Mouse (Mus musculus) megakaryocyte, embryonic 14.5 days (primary cell): ENCODE measurements around the gene Fto.

Experiments used
- FLI1 ChIP-seq: IDR thresholded peaks from 2 replicates; pipeline ENCODE4 v1.6.1; 2012; ENCODE audit warnings: low read length, inconsistent platforms, mixed read lengths
- GATA1 ChIP-seq: IDR thresholded peaks from 3 replicates; pipeline ENCODE4 v1.6.1; 2012; ENCODE audit warnings: mixed read lengths, low read length, inconsistent platforms, borderline replicate concordance

DNA sequence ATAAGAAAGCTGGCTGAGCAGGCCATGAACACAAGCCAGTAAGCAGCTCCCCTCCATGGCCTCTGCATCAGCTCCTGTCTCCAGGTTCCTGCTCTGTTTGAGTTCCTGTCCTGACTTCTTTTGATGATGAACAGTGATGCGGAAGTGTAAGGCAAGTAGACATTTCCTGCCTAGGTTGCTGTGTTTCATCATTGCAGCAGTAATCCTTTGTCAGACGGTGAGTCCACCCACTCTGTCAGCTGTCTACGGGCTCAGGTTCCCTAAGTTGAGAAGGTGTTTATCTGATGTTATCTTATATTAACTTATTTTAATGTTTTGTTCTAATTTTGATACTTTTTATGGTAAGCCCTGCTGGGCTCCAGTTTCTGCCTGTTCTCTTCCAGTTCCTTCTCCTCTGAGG, 12.7 kb downstream of the Fto start:
- TF ChIP-seq FLI1 (no peak), GATA1 (no peak)
